Mouse (Mus musculus): ENCODE measurements around the gene Nrf1. TPM values are rescaled to one million over a fixed set of nuclear protein-coding genes. Genes with fewer than 3 reads are reported as not detected.

Gene Nrf1
- polyA plus RNA-seq, 1 experiment, result 84.9 TPM

- WGBS, result 2% methylated on average over 80 of the region's 80 CpGs
- Histone ChIP-seq H3K27ac (ENCODE audit: insufficient read depth, low read depth, low read length) (no peak overlapping the region), H3K4me3 (ENCODE audit: insufficient read depth, low read depth, low read length) (no peak overlapping the region), H3K4me1 (ENCODE audit: control insufficient read depth, insufficient read depth, low read length) (peaks cover 27% of the 10 kb centered on the region)
- TF ChIP-seq POLR2A (IDR thresholded peaks at IDR 0.05; ENCODE audit: insufficient read depth, low read depth, low read length) (no peak), CTCF (IDR thresholded peaks at IDR 0.05; ENCODE audit: insufficient read depth, low read depth, low read length) (no peak)
Observed at GRCm38 (mm10) chr6:30173551-30174460, 126.0 kb downstream of the Nrf1 start.

- H3K4me3 ChIP-seq (ENCODE audit: insufficient read depth, low read depth, low read length), result no peak overlapping the region
- H3K4me1 ChIP-seq (ENCODE audit: control insufficient read depth, insufficient read depth, low read length), result peaks cover 27% of the 10 kb centered on the region
- TF ChIP-seq CTCF (IDR thresholded peaks at IDR 0.05; ENCODE audit: insufficient read depth, low read depth, low read length) (no peak), POLR2A (IDR thresholded peaks at IDR 0.05; ENCODE audit: insufficient read depth, low read depth, low read length) (no peak)
- WGBS, result 3% methylated on average over 33 of the region's 33 CpGs
- H3K27ac ChIP-seq (ENCODE audit: insufficient read depth, low read depth, low read length), result no peak overlapping the region
Observed at GRCm38 (mm10) chr6:30174461-30175224, 126.9 kb downstream of the Nrf1 start.

- TF ChIP-seq POLR2A (IDR thresholded peaks at IDR 0.05; ENCODE audit: insufficient read depth, low read depth, low read length) (no peak), CTCF (IDR thresholded peaks at IDR 0.05; ENCODE audit: insufficient read depth, low read depth, low read length) (no peak)
- Histone ChIP-seq H3K27ac (ENCODE audit: insufficient read depth, low read depth, low read length) (no peak overlapping the region), H3K4me3 (ENCODE audit: insufficient read depth, low read depth, low read length) (no peak overlapping the region), H3K4me1 (ENCODE audit: control insufficient read depth, insufficient read depth, low read length) (peaks cover 27% of the 10 kb centered on the region)
- WGBS, result 2% methylated on average over 45 of the region's 45 CpGs
Observed at GRCm38 (mm10) chr6:30175225-30175917, 127.6 kb downstream of the Nrf1 start.

- H3K4me1 ChIP-seq (ENCODE audit: control insufficient read depth, insufficient read depth, low read length), result peaks cover 27% of the 10 kb centered on the region
- H3K27ac ChIP-seq (ENCODE audit: insufficient read depth, low read depth, low read length), result no peak overlapping the region
- WGBS, result 3% methylated on average over 28 of the region's 28 CpGs
- no peak overlapping the region for H3K4me3 ChIP-seq (ENCODE audit: insufficient read depth, low read depth, low read length)
- TF ChIP-seq POLR2A (IDR thresholded peaks at IDR 0.05; ENCODE audit: insufficient read depth, low read depth, low read length) (no peak), CTCF (IDR thresholded peaks at IDR 0.05; ENCODE audit: insufficient read depth, low read depth, low read length) (no peak)
Observed at GRCm38 (mm10) chr6:30175918-30176421, 128.2 kb downstream of the Nrf1 start.

DNA sequence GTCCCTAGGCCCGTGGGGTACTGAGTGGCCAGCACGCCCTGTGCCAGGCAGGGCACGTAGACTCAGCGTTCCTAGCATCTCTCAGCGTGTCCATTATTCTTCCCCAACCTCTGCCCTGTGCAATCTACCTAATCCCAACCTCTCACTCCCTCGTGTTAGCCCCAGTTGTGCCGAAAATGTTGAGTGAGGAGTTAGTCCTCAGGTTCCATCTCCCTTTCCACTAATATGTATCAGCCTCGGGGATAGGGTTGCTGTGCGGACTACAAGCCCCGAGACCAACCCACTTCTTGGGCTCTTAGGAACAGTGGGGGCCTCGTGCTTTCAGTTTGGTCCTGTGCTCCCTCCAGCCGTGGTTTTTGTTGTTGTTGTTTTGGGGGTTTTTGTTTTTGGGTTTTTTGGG, 128.7 kb downstream of the Nrf1 start:
- peaks cover 27% of the 10 kb centered on the region for H3K4me1 ChIP-seq (ENCODE audit: control insufficient read depth, insufficient read depth, low read length)
- 9% methylated on average over 12 of the region's 12 CpGs for WGBS
- H3K4me3 ChIP-seq (ENCODE audit: insufficient read depth, low read depth, low read length), result no peak overlapping the region
- H3K27ac ChIP-seq (ENCODE audit: insufficient read depth, low read depth, low read length), result no peak overlapping the region
- TF ChIP-seq POLR2A (IDR thresholded peaks at IDR 0.05; ENCODE audit: insufficient read depth, low read depth, low read length), result no peak

GRCm38 (mm10) chr6:30177305-30177704, 129.5 kb downstream of the Nrf1 start:
- Histone ChIP-seq H3K4me1 (ENCODE audit: control insufficient read depth, insufficient read depth, low read length) (peaks cover 27% of the 10 kb centered on the region), H3K27ac (ENCODE audit: insufficient read depth, low read depth, low read length) (no peak overlapping the region), H3K4me3 (ENCODE audit: insufficient read depth, low read depth, low read length) (no peak overlapping the region)
- WGBS, result 4% methylated on average over 14 of the region's 14 CpGs
- TF ChIP-seq POLR2A (IDR thresholded peaks at IDR 0.05; ENCODE audit: insufficient read depth, low read depth, low read length), result no peak

DNA sequence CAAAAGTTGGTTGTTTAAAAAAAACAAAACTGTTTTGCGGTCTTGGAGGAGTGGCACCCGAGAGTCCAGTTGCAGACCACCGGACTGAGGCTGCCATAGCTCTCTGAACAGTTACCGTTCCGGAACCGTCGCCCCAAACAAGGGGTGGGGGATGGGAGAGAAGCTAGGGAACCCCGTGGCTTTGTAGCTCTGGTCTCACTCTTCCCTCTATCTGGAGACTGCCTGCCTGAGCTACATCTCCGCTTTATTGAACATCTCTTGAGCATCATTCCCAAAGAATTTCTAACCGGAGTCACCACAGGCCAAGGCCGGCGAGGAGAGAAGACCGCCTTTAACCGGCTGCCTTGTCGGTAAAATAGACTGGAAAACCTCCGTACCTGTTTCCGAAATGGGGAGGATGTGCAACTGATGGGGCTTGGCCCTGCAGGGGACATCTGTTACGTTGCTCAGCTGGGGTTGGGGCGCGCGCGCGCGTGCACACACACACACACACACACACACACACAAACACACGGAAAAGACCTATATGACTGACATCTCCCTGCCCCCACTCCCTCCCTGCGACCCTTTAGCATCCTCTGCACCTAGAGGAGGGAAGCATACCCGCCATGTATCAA, 130.3 kb downstream of the Nrf1 start:
- no peak overlapping the region for H3K4me3 ChIP-seq (ENCODE audit: insufficient read depth, low read depth, low read length)
- no peak overlapping the region for H3K27ac ChIP-seq (ENCODE audit: insufficient read depth, low read depth, low read length)
- TF ChIP-seq POLR2A (IDR thresholded peaks at IDR 0.05; ENCODE audit: insufficient read depth, low read depth, low read length) (no peak), CTCF (IDR thresholded peaks at IDR 0.05; ENCODE audit: insufficient read depth, low read depth, low read length) (no peak)
- 7% methylated on average over 27 of the region's 27 CpGs for WGBS
- peaks cover 27% of the 10 kb centered on the region for H3K4me1 ChIP-seq (ENCODE audit: control insufficient read depth, insufficient read depth, low read length)

GRCm38 (mm10) chr6:30179046-30179445, 131.3 kb downstream of the Nrf1 start:
- no peak overlapping the region for H3K27ac ChIP-seq (ENCODE audit: insufficient read depth, low read depth, low read length)
- peaks cover 18% of the 10 kb centered on the region for H3K4me1 ChIP-seq (ENCODE audit: control insufficient read depth, insufficient read depth, low read length)
- 25% methylated on average over 11 of the region's 11 CpGs for WGBS
- TF ChIP-seq POLR2A (IDR thresholded peaks at IDR 0.05; ENCODE audit: insufficient read depth, low read depth, low read length), result no peak
- no peak for TF ChIP-seq CTCF (IDR thresholded peaks at IDR 0.05; ENCODE audit: insufficient read depth, low read depth, low read length)
- H3K4me3 ChIP-seq (ENCODE audit: insufficient read depth, low read depth, low read length), result no peak overlapping the region

Measured in olfactory bulb, adult 2 months (tissue).